Mouse (Mus musculus): Measurements from ENCODE around the gene Mettl21a. TPM values are rescaled to one million over a fixed set of nuclear protein-coding genes. Genes with fewer than 3 reads are reported as not detected.

Gene Mettl21a
- total and polyA plus RNA-seq, 2 experiments, result 7.0 to 9.1 TPM

GRCm38 (mm10) chr1:64617715-64617984, 608 bp upstream of the Mettl21a start:
- Histone ChIP-seq H3K27ac (replicated peaks; ENCODE audit: insufficient read depth, low read depth, low read length) (peak overlapping the region; percentile 72), H3K4me1 (ENCODE audit: control insufficient read depth, insufficient read depth, low read length) (peaks cover 1% of the 10 kb centered on the region; the same call in 1 of the 2 replicates), H3K4me3 (ENCODE audit: insufficient read depth, low read depth, low read length) (peak overlapping the region; percentile 86), H3K27me3 (ENCODE audit: control insufficient read depth, insufficient read depth, low read length) (no peaks in the 10 kb centered on the region), H3K36me3 (ENCODE audit: control insufficient read depth, insufficient read depth, low read length) (no peaks in the 10 kb centered on the region), H3K79me2 (ENCODE audit: control insufficient read depth, insufficient read depth, low read length) (no peaks in the 10 kb centered on the region; the same call in 1 of the 2 replicates), H3K9ac (ENCODE audit: low read depth, low read length) (peak overlapping the region; percentile 87)
- DNase-seq (ENCODE audit: extremely low read depth, low read depth, low spot score), result peak; percentile 55
- under 1% methylated on average over 15 of the region's 15 CpGs for WGBS
- peak; percentile 87 for TF ChIP-seq CTCF (IDR thresholded peaks at IDR 0.05; ENCODE audit: low read depth, low read length)
- no peak for TF ChIP-seq POLR2A (IDR thresholded peaks at IDR 0.05; ENCODE audit: extremely low read depth, insufficient read depth, low read length)

GRCm38 (mm10) chr1:64616531-64616880, 536 bp downstream of the Mettl21a start:
- peak; percentile 50 for DNase-seq (ENCODE audit: extremely low read depth, low read depth, low spot score)
- Histone ChIP-seq H3K79me2 (ENCODE audit: control insufficient read depth, insufficient read depth, low read length) (no peaks in the 10 kb centered on the region; the same call in 1 of the 2 replicates), H3K4me3 (ENCODE audit: insufficient read depth, low read depth, low read length) (peak overlapping the region; percentile 86), H3K27me3 (ENCODE audit: control insufficient read depth, insufficient read depth, low read length) (no peaks in the 10 kb centered on the region), H3K27ac (replicated peaks; ENCODE audit: insufficient read depth, low read depth, low read length) (peak overlapping the region; percentile 49), H3K36me3 (ENCODE audit: control insufficient read depth, insufficient read depth, low read length) (no peaks in the 10 kb centered on the region), H3K4me1 (ENCODE audit: control insufficient read depth, insufficient read depth, low read length) (peaks cover 1% of the 10 kb centered on the region; the same call in 1 of the 2 replicates), H3K9ac (ENCODE audit: low read depth, low read length) (peak overlapping the region; percentile 77)
- TF ChIP-seq CTCF (IDR thresholded peaks at IDR 0.05; ENCODE audit: low read depth, low read length) (no peak), POLR2A (IDR thresholded peaks at IDR 0.05; ENCODE audit: extremely low read depth, insufficient read depth, low read length) (no peak)
- WGBS, result 3% methylated on average over 8 of the region's 8 CpGs

- 81% methylated on average over 6 of the region's 6 CpGs for WGBS
- Histone ChIP-seq H3K79me2 (ENCODE audit: control insufficient read depth, insufficient read depth, low read length) (no peaks in the 10 kb centered on the region; the same call in 1 of the 2 replicates), H3K27me3 (ENCODE audit: control insufficient read depth, insufficient read depth, low read length) (no peaks in the 10 kb centered on the region), H3K4me1 (ENCODE audit: control insufficient read depth, insufficient read depth, low read length) (peaks cover 1% of the 10 kb centered on the region; the same call in 1 of the 2 replicates), H3K27ac (replicated peaks; ENCODE audit: insufficient read depth, low read depth, low read length) (no peak overlapping the region), H3K9ac (ENCODE audit: low read depth, low read length) (no peak overlapping the region), H3K36me3 (ENCODE audit: control insufficient read depth, insufficient read depth, low read length) (no peaks in the 10 kb centered on the region), H3K4me3 (ENCODE audit: insufficient read depth, low read depth, low read length) (no peak overlapping the region)
- DNase-seq (ENCODE audit: extremely low read depth, low read depth, low spot score), result no peak
- TF ChIP-seq POLR2A (IDR thresholded peaks at IDR 0.05; ENCODE audit: extremely low read depth, insufficient read depth, low read length), result no peak
- TF ChIP-seq CTCF (IDR thresholded peaks at IDR 0.05; ENCODE audit: low read depth, low read length), result no peak
Measured at GRCm38 (mm10) chr1:64616076-64616475, 966 bp downstream of the Mettl21a start.

- no peaks in the 10 kb centered on the region; the same call in 1 of the 2 replicates for H3K79me2 ChIP-seq (ENCODE audit: control insufficient read depth, insufficient read depth, low read length)
- no peak overlapping the region for H3K4me3 ChIP-seq (ENCODE audit: insufficient read depth, low read depth, low read length)
- no peaks in the 10 kb centered on the region for H3K36me3 ChIP-seq (ENCODE audit: control insufficient read depth, insufficient read depth, low read length)
- H3K27ac ChIP-seq (replicated peaks; ENCODE audit: insufficient read depth, low read depth, low read length), result no peak overlapping the region
- 86% methylated on average over 11 of the region's 11 CpGs for WGBS
- TF ChIP-seq POLR2A (IDR thresholded peaks at IDR 0.05; ENCODE audit: extremely low read depth, insufficient read depth, low read length), result no peak
- no peak for TF ChIP-seq CTCF (IDR thresholded peaks at IDR 0.05; ENCODE audit: low read depth, low read length)
- no peak for DNase-seq (ENCODE audit: extremely low read depth, low read depth, low spot score)
- peaks cover 1% of the 10 kb centered on the region; the same call in 1 of the 2 replicates for H3K4me1 ChIP-seq (ENCODE audit: control insufficient read depth, insufficient read depth, low read length)
- H3K27me3 ChIP-seq (ENCODE audit: control insufficient read depth, insufficient read depth, low read length), result no peaks in the 10 kb centered on the region
- H3K9ac ChIP-seq (ENCODE audit: low read depth, low read length), result no peak overlapping the region
Measured at GRCm38 (mm10) chr1:64615531-64615991, 1.5 kb downstream of the Mettl21a start.

- H3K27me3 ChIP-seq (ENCODE audit: control insufficient read depth, insufficient read depth, low read length), result no peaks in the 10 kb centered on the region
Measured at GRCm38 (mm10) chr1:64614801-64615345, 2.2 kb downstream of the Mettl21a start.

GRCm38 (mm10) chr1:64614311-64614710, 2.7 kb downstream of the Mettl21a start:
- Histone ChIP-seq H3K27ac (replicated peaks; ENCODE audit: insufficient read depth, low read depth, low read length) (no peak overlapping the region), H3K9ac (ENCODE audit: low read depth, low read length) (no peak overlapping the region), H3K79me2 (ENCODE audit: control insufficient read depth, insufficient read depth, low read length) (no peaks in the 10 kb centered on the region; the same call in 1 of the 2 replicates), H3K4me3 (ENCODE audit: insufficient read depth, low read depth, low read length) (no peak overlapping the region), H3K36me3 (ENCODE audit: control insufficient read depth, insufficient read depth, low read length) (peaks cover 4% of the 10 kb centered on the region; the same call in 1 of the 2 replicates), H3K4me1 (ENCODE audit: control insufficient read depth, insufficient read depth, low read length) (peaks cover 1% of the 10 kb centered on the region; the same call in 1 of the 2 replicates), H3K27me3 (ENCODE audit: control insufficient read depth, insufficient read depth, low read length) (no peaks in the 10 kb centered on the region)
- WGBS, result 85% methylated on average over 9 of the region's 9 CpGs
- TF ChIP-seq POLR2A (IDR thresholded peaks at IDR 0.05; ENCODE audit: extremely low read depth, insufficient read depth, low read length) (no peak), CTCF (IDR thresholded peaks at IDR 0.05; ENCODE audit: low read depth, low read length) (no peak)
- no peak for DNase-seq (ENCODE audit: extremely low read depth, low read depth, low spot score)

More at GRCm38 (mm10) chr1:64614801-64615345, 2.2 kb downstream of the Mettl21a start:
- Histone ChIP-seq H3K79me2 (ENCODE audit: control insufficient read depth, insufficient read depth, low read length) (no peaks in the 10 kb centered on the region; the same call in 1 of the 2 replicates), H3K9ac (ENCODE audit: low read depth, low read length) (no peak overlapping the region), H3K4me1 (ENCODE audit: control insufficient read depth, insufficient read depth, low read length) (peaks cover 1% of the 10 kb centered on the region; the same call in 1 of the 2 replicates), H3K4me3 (ENCODE audit: insufficient read depth, low read depth, low read length) (no peak overlapping the region), H3K36me3 (ENCODE audit: control insufficient read depth, insufficient read depth, low read length) (peaks cover 1% of the 10 kb centered on the region; the same call in 1 of the 2 replicates), H3K27ac (replicated peaks; ENCODE audit: insufficient read depth, low read depth, low read length) (no peak overlapping the region)
- TF ChIP-seq POLR2A (IDR thresholded peaks at IDR 0.05; ENCODE audit: extremely low read depth, insufficient read depth, low read length), result no peak
- no peak for TF ChIP-seq CTCF (IDR thresholded peaks at IDR 0.05; ENCODE audit: low read depth, low read length)
- 90% methylated on average over 10 of the region's 10 CpGs for WGBS
- DNase-seq (ENCODE audit: extremely low read depth, low read depth, low spot score), result no peak

Data from liver, adult 2 months (tissue).